Mouse (Mus musculus): ENCODE measurements around the gene Nid1. TPM values are rescaled to one million over a fixed set of nuclear protein-coding genes. Genes with fewer than 3 reads are reported as not detected.
A peak's percentile ranks its signal among the peaks of the same experiment; 100 is the strongest.

Gene Nid1
- polyA plus RNA-seq, 2 experiments: 104 to 143 TPM

DNA sequence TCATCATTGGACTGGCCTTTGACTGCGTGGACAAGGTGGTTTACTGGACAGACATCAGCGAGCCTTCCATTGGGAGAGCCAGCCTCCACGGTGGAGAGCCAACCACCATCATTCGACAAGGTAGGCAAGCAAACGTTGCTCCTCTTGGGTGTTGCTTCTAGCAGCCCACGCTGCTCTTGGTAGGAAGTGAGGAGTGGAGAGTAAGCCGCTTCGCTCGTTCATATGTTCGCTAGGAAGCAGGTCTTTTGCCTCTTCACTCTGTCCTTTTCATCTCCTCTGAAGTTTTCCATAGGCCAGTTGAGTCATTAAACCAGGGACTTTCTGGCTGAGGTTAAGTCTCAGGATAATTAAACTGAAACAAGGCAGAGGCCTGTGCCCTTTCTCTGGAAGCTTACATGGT is 65.1 kb downstream of the Nid1 start:
- H3K4me2 ChIP-seq (replicated peaks; ENCODE audit: low read depth, low read length, severe bottlenecking): no peak overlapping the region
- H3K4me1 ChIP-seq (ENCODE audit: control insufficient read depth, insufficient read depth, low read length): no peaks in the 10 kb centered on the region
- no peak for DNase-seq (ENCODE audit: low spot score)
- no peak overlapping the region for H3K4me3 ChIP-seq (replicated peaks; ENCODE audit: low read length)
- H3K9ac ChIP-seq (ENCODE audit: low read depth, low read length, severe bottlenecking): no peak overlapping the region
- no peak for ATAC-seq (ENCODE audit: low FRiP score, low read depth)
- TF ChIP-seq POLR2A (IDR thresholded peaks at IDR 0.05; ENCODE audit: borderline replicate concordance, extremely low read depth, insufficient read depth, insufficient read length): no peak
- H3K36me3 ChIP-seq (ENCODE audit: control insufficient read depth, insufficient read depth, low read length): peaks cover 26% of the 10 kb centered on the region
- no peaks in the 10 kb centered on the region for H3K9me3 ChIP-seq (ENCODE audit: control insufficient read depth, low read length)
- WGBS: 93% methylated on average over 10 of the region's 10 CpGs
- no peak overlapping the region for H3K27ac ChIP-seq (replicated peaks; ENCODE audit: low read depth, low read length)
- no peaks in the 10 kb centered on the region for H3K27me3 ChIP-seq (ENCODE audit: control insufficient read depth, insufficient read depth, low read length)

DNA sequence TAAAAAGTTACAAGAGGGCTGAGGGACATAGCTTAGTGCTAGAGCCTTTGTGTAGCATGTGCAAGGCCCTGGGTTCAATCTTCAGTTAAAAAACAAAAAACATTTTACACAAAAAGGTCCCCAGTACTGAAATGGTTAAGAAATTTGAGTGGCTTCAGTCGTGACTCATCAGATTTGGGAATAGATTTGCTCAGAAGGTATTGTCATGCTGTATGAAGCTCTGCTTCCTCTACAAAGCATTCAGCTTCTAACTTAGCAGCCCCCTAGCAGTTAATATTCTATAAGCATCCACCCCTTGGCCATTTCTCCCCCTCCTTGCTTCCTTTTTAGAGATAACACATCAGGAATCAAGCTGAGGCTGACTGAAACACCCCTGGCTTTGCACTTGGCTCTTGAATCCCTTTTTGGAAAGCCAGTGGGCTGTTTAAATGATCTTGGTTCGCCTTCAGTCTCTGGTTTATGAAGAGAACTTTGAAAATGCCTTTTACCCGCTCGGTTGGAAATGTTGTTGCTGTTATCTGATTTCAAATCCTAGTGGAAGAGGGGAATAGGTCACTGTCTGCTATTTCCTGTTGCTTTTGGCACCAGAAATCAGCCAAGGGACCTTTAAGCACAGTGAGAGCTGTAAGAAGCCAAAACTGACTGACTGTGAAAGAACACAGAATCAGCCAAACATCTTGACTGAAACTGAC is 66.5 kb downstream of the Nid1 start:
- Histone ChIP-seq H3K4me2 (replicated peaks; ENCODE audit: low read depth, low read length, severe bottlenecking) (no peak overlapping the region), H3K4me3 (replicated peaks; ENCODE audit: low read length) (no peak overlapping the region), H3K27ac (replicated peaks; ENCODE audit: low read depth, low read length) (0 out of 2 replicates have a peak overlapping the region, but pooled peaks have one; percentile 28), H3K9me3 (ENCODE audit: control insufficient read depth, low read length) (no peaks in the 10 kb centered on the region), H3K36me3 (ENCODE audit: control insufficient read depth, insufficient read depth, low read length) (peaks cover 37% of the 10 kb centered on the region), H3K4me1 (ENCODE audit: control insufficient read depth, insufficient read depth, low read length) (no peaks in the 10 kb centered on the region), H3K27me3 (ENCODE audit: control insufficient read depth, insufficient read depth, low read length) (no peaks in the 10 kb centered on the region), H3K9ac (ENCODE audit: low read depth, low read length, severe bottlenecking) (no peak overlapping the region)
- no peak for TF ChIP-seq POLR2A (IDR thresholded peaks at IDR 0.05; ENCODE audit: borderline replicate concordance, extremely low read depth, insufficient read depth, insufficient read length)
- peak; percentile 40 for DNase-seq (ENCODE audit: low spot score)
- 49% methylated on average over 4 of the region's 4 CpGs for WGBS
- ATAC-seq (ENCODE audit: low FRiP score, low read depth): peak; percentile 58; the same call in 1 of the 2 replicates

DNA sequence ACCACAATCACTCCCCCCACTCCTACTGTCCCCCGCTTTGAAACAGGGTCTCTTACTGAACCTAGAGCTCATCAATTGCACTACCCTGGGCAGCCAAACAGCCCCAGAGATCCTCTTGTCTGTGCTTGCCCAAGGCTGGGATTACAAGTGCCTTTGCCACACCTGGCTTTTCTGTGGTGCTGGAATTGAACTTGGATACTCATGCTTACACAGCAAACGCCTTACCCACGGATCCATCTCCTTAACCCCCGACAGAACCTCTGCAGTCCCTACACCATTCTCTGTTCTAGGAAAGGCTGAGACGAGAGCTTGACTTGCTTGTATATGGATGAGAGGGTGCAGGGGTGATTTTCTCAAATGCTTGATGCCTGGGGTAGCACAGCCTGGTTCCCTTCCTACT is 67.7 kb downstream of the Nid1 start:
- TF ChIP-seq POLR2A (IDR thresholded peaks at IDR 0.05; ENCODE audit: borderline replicate concordance, extremely low read depth, insufficient read depth, insufficient read length): no peak
- ATAC-seq (ENCODE audit: low FRiP score, low read depth): no peak
- Histone ChIP-seq H3K27ac (replicated peaks; ENCODE audit: low read depth, low read length) (no peak overlapping the region), H3K4me3 (replicated peaks; ENCODE audit: low read length) (no peak overlapping the region), H3K4me1 (ENCODE audit: control insufficient read depth, insufficient read depth, low read length) (no peaks in the 10 kb centered on the region), H3K27me3 (ENCODE audit: control insufficient read depth, insufficient read depth, low read length) (no peaks in the 10 kb centered on the region), H3K36me3 (ENCODE audit: control insufficient read depth, insufficient read depth, low read length) (peaks cover 48% of the 10 kb centered on the region), H3K9me3 (ENCODE audit: control insufficient read depth, low read length) (no peaks in the 10 kb centered on the region), H3K4me2 (replicated peaks; ENCODE audit: low read depth, low read length, severe bottlenecking) (no peak overlapping the region), H3K9ac (ENCODE audit: low read depth, low read length, severe bottlenecking) (no peak overlapping the region)
- 87% methylated on average over 5 of the region's 5 CpGs for WGBS
- DNase-seq (ENCODE audit: low spot score): no peak

DNA sequence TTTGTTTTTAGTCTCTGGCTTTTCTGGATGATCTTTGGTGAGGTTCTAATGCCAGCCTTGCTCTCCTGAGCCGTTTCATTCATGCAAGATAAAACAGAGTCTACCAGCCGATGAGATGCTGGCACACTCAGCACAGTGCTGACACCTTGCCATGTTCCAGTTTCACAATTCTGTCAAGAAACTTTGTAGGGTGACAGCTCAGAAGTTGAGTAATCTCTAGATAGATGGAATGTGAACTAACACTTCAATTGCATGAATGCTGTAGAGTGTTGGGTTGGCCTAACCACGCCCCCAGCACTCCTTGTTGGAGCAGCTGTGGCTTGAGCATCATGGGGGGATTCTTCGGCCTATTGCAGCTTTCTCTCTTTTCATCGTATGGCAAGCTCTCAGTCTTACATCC is 69.2 kb downstream of the Nid1 start:
- no peak overlapping the region for H3K4me3 ChIP-seq (replicated peaks; ENCODE audit: low read length)
- no peak overlapping the region for H3K9ac ChIP-seq (ENCODE audit: low read depth, low read length, severe bottlenecking)
- ATAC-seq (ENCODE audit: low FRiP score, low read depth) (no peak), DNase-seq (ENCODE audit: low spot score) (no peak)
- WGBS: 92% methylated on average over 5 of the region's 5 CpGs
- no peaks in the 10 kb centered on the region for H3K4me1 ChIP-seq (ENCODE audit: control insufficient read depth, insufficient read depth, low read length)
- no peak overlapping the region for H3K27ac ChIP-seq (replicated peaks; ENCODE audit: low read depth, low read length)
- no peak for TF ChIP-seq POLR2A (IDR thresholded peaks at IDR 0.05; ENCODE audit: borderline replicate concordance, extremely low read depth, insufficient read depth, insufficient read length)
- no peaks in the 10 kb centered on the region for H3K27me3 ChIP-seq (ENCODE audit: control insufficient read depth, insufficient read depth, low read length)
- no peaks in the 10 kb centered on the region for H3K9me3 ChIP-seq (ENCODE audit: control insufficient read depth, low read length)
- H3K4me2 ChIP-seq (replicated peaks; ENCODE audit: low read depth, low read length, severe bottlenecking): no peak overlapping the region
- peaks cover 48% of the 10 kb centered on the region for H3K36me3 ChIP-seq (ENCODE audit: control insufficient read depth, insufficient read depth, low read length)

DNA sequence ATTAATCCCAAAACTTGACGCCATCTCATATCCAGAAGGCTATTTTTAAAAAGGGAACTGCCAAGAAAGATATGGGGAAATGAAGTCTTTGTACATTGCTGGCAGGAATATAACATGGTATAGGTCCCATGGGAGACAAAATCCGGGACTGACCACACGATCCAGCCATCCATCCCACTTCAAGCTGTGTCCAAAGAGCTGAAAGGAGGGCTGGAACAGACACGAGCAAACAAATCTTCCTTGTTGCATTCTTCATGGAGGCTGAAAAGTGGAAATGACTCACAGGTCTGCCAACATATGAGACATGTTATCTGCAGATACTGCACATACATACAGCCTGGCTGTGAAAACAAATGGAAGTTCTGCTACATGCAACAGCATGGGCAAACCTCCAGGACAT is 77.5 kb downstream of the Nid1 start:
- no peak for TF ChIP-seq POLR2A (IDR thresholded peaks at IDR 0.05; ENCODE audit: borderline replicate concordance, extremely low read depth, insufficient read depth, insufficient read length)
- no peaks in the 10 kb centered on the region for H3K4me1 ChIP-seq (ENCODE audit: control insufficient read depth, insufficient read depth, low read length)
- no peak overlapping the region for H3K9ac ChIP-seq (ENCODE audit: low read depth, low read length, severe bottlenecking)
- H3K4me3 ChIP-seq (replicated peaks; ENCODE audit: low read length): no peak overlapping the region
- no peaks in the 10 kb centered on the region for H3K9me3 ChIP-seq (ENCODE audit: control insufficient read depth, low read length)
- peaks cover 7% of the 10 kb centered on the region for H3K36me3 ChIP-seq (ENCODE audit: control insufficient read depth, insufficient read depth, low read length)
- no peak overlapping the region for H3K4me2 ChIP-seq (replicated peaks; ENCODE audit: low read depth, low read length, severe bottlenecking)
- no peak overlapping the region for H3K27ac ChIP-seq (replicated peaks; ENCODE audit: low read depth, low read length)
- no peak for DNase-seq (ENCODE audit: low spot score)
- 76% methylated on average over 4 of the region's 4 CpGs for WGBS
- ATAC-seq (ENCODE audit: low FRiP score, low read depth): no peak
- H3K27me3 ChIP-seq (ENCODE audit: control insufficient read depth, insufficient read depth, low read length): no peaks in the 10 kb centered on the region

Data from limb, embryonic 14.5 days (tissue).